In the genomic region with DNA sequence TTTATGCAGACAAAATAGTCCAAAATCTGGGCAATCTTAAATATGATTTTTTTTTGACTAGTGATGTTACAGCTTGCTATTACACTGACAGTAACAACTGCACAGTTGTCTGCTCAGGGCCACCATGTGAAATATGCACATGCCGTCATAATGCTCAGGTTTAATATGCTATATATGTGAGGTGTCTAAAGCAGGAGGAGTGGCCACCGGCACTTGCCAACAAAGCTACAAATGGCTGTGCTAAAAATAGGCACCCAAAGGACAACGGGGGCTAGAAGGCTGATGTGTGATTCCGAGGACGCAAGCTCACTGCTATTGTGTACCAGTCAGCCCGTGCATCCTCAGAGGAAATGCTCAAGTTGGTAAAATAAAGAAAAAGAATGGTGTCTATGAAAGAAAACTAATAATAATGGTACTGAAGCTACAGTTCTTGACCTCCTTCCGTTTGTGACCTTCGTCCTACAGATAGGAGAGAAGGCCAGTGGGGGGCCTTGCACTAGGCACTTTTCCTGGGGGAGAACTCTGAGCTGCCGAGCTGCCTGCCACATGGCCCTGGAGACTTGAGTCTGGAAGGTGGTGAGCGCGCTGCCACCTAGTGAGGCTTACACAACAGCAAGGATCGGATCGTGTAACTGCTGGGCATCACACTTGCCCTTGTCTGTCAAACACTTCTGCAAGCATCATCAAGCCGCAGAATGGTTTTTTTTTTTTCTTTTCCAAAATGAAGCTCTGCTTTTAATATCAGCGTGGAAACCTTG, we compare ENCODE assay signal across 7 mouse cellular contexts.
DNase-seq lines count a peak whose midpoint lies in the region; ATAC-seq and TF ChIP-seq lines count a peak whose summit lies in the region.

No protein-coding gene starts in this region.

- peak; percentile 44; the same call in 1 of the 2 replicates for ATAC-seq in lung, embryonic 16.5 days (ENCODE audit: low read depth)
- ATAC-seq in common myeloid progenitor, adult 5-6 weeks (replicated peaks; ENCODE audit: low read depth, poor library complexity, severe bottlenecking), result peak; percentile 83
- peak; percentile 72 for ATAC-seq in granulocyte monocyte progenitor cell, adult 5-6 weeks (replicated peaks; ENCODE audit: poor library complexity, severe bottlenecking)
- no peak for ATAC-seq in kidney, postnatal 0 days (replicated peaks; ENCODE audit: low FRiP score, low read depth)
- ATAC-seq in midbrain, embryonic 14.5 days (ENCODE audit: low FRiP score, low TSS enrichment), result no peak

- H3K9me3 ChIP-seq in lung, embryonic 16.5 days (ENCODE audit: control insufficient read depth, low read length), result no peaks in the 10 kb centered on the region
- H3K9me3 ChIP-seq in kidney, postnatal 0 days (replicated peaks; ENCODE audit: low read length), result no peaks in the 10 kb centered on the region
- no peaks in the 10 kb centered on the region for H3K9me3 ChIP-seq in midbrain, embryonic 14.5 days (ENCODE audit: control insufficient read depth, low read length)

- H3K27ac ChIP-seq in lung, embryonic 16.5 days (ENCODE audit: low read length), result no peak overlapping the region
- no peak overlapping the region for H3K27ac ChIP-seq in kidney, postnatal 0 days
- H3K27ac ChIP-seq in midbrain, embryonic 14.5 days (replicated peaks; ENCODE audit: low read depth, low read length), result no peak overlapping the region

- H3K27me3 ChIP-seq in lung, embryonic 16.5 days (ENCODE audit: control insufficient read depth, insufficient read depth, low read depth, low read length), result no peaks in the 10 kb centered on the region
- no peaks in the 10 kb centered on the region for H3K27me3 ChIP-seq in kidney, postnatal 0 days (ENCODE audit: insufficient read depth, low read length)
- H3K27me3 ChIP-seq in midbrain, embryonic 14.5 days (ENCODE audit: control insufficient read depth, insufficient read depth, low read length), result no peaks in the 10 kb centered on the region

- peak overlapping the region; percentile 40 for H3K4me2 ChIP-seq in lung, embryonic 16.5 days (ENCODE audit: low read depth, low read length)
- H3K4me2 ChIP-seq in kidney, postnatal 0 days (ENCODE audit: low read length), result peak overlapping the region; percentile 31
- peak overlapping the region; percentile 41 for H3K4me2 ChIP-seq in midbrain, embryonic 14.5 days (ENCODE audit: low read length)

- peaks cover 4% of the 10 kb centered on the region for H3K4me1 ChIP-seq in lung, embryonic 16.5 days (replicated peaks; ENCODE audit: control insufficient read depth, insufficient read depth, low read length)
- peaks cover 4% of the 10 kb centered on the region; the same call in 1 of the 2 replicates for H3K4me1 ChIP-seq in kidney, postnatal 0 days (replicated peaks; ENCODE audit: insufficient read depth, low read length)
- peaks cover 5% of the 10 kb centered on the region; the same call in 1 of the 2 replicates for H3K4me1 ChIP-seq in midbrain, embryonic 14.5 days (ENCODE audit: control insufficient read depth, insufficient read depth, low read length)

- 0 out of 2 replicates have a peak, but pooled peaks cover 3% of the 10 kb centered on the region for H3K36me3 ChIP-seq in lung, embryonic 16.5 days (ENCODE audit: control insufficient read depth, insufficient read depth, low read length)
- no peaks in the 10 kb centered on the region for H3K36me3 ChIP-seq in kidney, postnatal 0 days (ENCODE audit: insufficient read depth, low read length)
- no peaks in the 10 kb centered on the region for H3K36me3 ChIP-seq in midbrain, embryonic 14.5 days (ENCODE audit: control insufficient read depth, insufficient read depth, low read length)

- 0 out of 2 replicates have a peak overlapping the region, but pooled peaks have one; percentile 7 for H3K4me3 ChIP-seq in lung, embryonic 16.5 days (ENCODE audit: low read length)
- H3K4me3 ChIP-seq in kidney, postnatal 0 days (replicated peaks; ENCODE audit: low read depth, low read length), result no peak overlapping the region
- H3K4me3 ChIP-seq in midbrain, embryonic 14.5 days (replicated peaks; ENCODE audit: low read depth, low read length), result no peak overlapping the region

- DNase-seq in lung, postnatal 10 days, result no peak
- DNase-seq in kidney, postnatal 0 days (ENCODE audit: low spot score), result peak; percentile 31
- peak; percentile 48 for DNase-seq in midbrain, embryonic 14.5 days
- no peak for DNase-seq in MN1 (ENCODE audit: low spot score)

- peak; percentile 43; the same call in 1 of the 2 replicates for TF ChIP-seq CTCF in kidney, postnatal 0 days (IDR thresholded peaks at IDR 0.05; ENCODE audit: low read depth)

- no peak overlapping the region for H3K9ac ChIP-seq in lung, embryonic 16.5 days (ENCODE audit: low read length)
- no peak overlapping the region for H3K9ac ChIP-seq in kidney, postnatal 0 days (ENCODE audit: low read depth, low read length)
- H3K9ac ChIP-seq in midbrain, embryonic 14.5 days (replicated peaks; ENCODE audit: low read length), result no peak overlapping the region

- 15% methylated on average over 15 of the region's 15 CpGs for WGBS in lung, embryonic 16.5 days
- WGBS in kidney, postnatal 0 days, result 29% methylated on average over 15 of the region's 15 CpGs
- 26% methylated on average over 15 of the region's 15 CpGs for WGBS in midbrain, embryonic 14.5 days

Comparison
In these comparisons a context has a peak if more than half of its experiments do, and no peak if none do; other contexts are left out.
1. ATAC-seq: peak in lung, embryonic 16.5 days (single experiment), common myeloid progenitor, adult 5-6 weeks (single experiment) and granulocyte monocyte progenitor cell, adult 5-6 weeks (single experiment); none in kidney, postnatal 0 days (single experiment) and midbrain, embryonic 14.5 days (single experiment).
2. DNase-seq: peak in kidney, postnatal 0 days (single experiment) and midbrain, embryonic 14.5 days (single experiment); none in lung, postnatal 10 days (single experiment) and MN1 (single experiment).
3. Peak in every context shown above with its lines, with median percentiles within 50 percentile points of each other: H3K4me2 ChIP-seq.